Mouse (Mus musculus): ENCODE measurements around the gene Prelid1.

The Prelid1 gene

DNA sequence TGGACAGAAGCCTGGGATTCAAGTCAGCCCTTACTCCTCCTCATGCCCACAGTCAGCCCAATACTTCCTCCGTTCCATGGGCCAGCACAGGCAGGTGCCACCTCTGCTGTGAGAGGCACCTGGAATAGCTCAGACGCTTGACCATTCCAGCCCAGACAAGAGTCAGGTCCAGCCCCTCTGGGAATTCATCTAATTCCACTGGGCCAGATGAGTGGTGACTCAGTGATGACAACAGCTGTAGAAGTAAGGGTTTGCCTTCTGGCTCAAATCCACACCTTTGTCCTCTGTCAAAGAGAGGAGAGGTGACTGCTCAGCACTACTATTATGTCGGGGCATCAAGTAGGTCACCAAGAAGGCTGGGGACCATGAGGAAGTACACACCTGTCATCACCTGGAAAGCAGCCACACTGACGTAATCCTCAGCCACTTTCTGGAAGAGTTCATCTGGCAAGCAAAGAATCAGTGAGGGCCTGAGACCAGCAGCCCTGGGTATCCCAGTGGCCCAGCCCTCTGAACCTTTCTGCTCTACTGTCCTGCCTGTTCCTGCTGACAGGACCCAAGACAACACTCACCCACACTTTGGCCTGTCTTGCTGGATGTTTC lies at the start of gene Prelid1:
Gene Prelid1 (plus strand): TSS at position 570 of the 603 bp plus-strand sequence.
- DNase-seq (ENCODE audit: low spot score in 2 of 2), result no peak

DNA sequence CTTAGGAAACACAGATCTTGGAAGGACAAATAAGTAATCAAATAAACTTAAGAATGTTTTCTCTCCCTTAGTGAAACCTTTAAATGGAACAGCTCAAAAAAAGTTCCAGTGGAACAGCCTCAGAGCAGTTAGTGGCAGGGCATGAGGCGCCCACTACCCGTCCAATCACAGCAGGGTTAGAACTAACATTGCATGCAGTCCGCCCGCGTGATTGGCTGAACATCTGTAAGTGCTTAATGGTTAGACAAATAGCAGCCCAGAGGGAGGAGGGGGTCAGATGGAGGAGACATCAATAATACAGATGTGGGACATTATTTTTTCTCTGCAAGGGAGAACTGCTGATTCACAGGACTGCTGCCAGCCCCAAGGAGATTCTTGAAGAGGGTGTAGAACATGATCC lies 43.1 kb upstream of the Prelid1 start:
- DNase-seq (ENCODE audit: low spot score in 2 of 2), result no peak

DNA sequence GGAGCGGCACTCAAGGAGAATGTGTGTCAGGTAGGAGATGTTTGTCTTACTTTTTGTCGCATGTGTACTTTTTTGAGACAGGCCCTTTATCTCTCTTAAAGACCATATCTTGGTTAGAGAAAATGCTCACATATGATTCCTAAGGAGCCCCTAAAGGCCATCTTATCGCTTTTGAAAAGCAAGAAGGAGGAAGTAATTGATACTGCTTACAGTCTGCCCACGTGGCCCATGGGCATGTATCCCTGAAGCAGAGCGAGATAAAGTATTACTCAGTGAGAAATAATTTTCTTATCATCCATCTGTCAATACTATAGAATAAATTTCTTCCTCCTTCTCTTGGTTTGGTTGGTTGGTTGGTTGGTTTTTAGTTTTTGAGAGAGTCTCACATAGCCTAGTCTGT lies 42.7 kb upstream of the Prelid1 start:
- no peak for DNase-seq (ENCODE audit: low spot score in 2 of 2)

DNA sequence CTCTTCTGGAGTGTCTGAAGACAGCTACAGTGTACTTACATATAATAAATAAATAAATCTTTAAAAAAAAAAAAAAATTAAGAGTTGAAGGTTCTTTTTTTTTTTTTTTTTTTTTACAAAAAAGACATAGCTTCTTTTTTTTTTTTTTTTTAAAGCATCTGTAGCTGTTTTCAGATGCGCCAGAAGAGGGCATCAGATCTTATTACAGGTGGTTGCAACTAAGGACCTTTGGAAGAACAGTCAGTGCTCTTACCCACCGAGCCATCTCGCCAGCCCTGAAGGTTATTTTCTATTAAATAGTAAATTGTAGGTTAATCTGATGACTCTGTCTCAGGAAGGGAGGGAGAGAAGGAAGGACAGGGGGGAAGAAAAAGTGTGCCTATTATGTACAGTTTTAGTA lies 31.4 kb upstream of the Prelid1 start:
- no peak for DNase-seq (ENCODE audit: low spot score in 2 of 2)

DNA sequence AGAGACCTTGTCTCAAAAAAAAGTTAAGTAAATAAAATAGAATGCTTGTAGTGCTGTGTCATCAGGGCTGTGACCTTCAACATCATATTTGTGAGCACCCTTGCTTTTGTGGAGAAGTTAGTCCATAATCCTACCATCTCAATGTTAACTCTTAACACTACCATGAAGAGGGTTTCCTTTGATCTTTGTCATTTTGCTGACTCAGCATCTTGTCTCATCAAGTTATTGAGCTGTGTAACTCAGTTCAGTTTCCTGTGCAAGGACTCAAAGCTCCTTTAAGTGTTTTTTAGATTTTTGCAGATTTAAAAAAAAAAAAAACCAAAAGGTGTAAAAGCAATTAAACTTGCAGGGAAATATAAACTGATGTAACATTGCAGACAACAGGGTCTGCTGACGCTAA lies 23.5 kb upstream of the Prelid1 start:
- DNase-seq (ENCODE audit: low spot score in 2 of 2), result no peak

DNA sequence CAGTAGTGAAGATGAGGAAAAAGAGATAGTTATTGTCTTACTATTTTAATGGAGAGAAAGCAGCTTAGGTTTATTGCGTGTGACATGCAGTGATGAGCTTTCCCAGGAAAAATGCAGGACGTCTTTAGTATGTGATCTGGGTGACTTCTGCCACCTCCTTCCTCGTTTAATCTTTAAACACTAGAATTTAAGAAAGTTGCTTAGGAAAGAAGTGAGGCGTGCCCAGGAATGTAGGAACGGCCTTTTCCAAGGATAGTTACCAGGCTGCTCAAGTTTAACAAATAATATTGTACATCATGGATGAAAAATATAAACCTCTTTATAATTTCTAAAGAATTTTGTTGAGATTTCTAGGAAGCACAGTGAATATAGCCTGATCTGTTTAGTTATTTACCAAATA lies 19.4 kb upstream of the Prelid1 start:
- DNase-seq (ENCODE audit: low spot score in 2 of 2), result no peak

GRCm38 (mm10) chr13:55312028-55312630 lies 8.2 kb upstream of the Prelid1 start:
- DNase-seq (ENCODE audit: low spot score in 2 of 2), result no peak

GRCm38 (mm10) chr13:55313051-55313450 lies 7.2 kb upstream of the Prelid1 start:
- DNase-seq (ENCODE audit: low spot score in 2 of 2), result no peak

- no peak for DNase-seq (ENCODE audit: low spot score in 2 of 2)
These were observed 5.3 kb upstream of the Prelid1 start for GRCm38 (mm10) chr13:55314891-55315412.

- no peak for DNase-seq (ENCODE audit: low spot score in 2 of 2)
These were observed 1.9 kb upstream of the Prelid1 start for GRCm38 (mm10) chr13:55318351-55318750.

DNA sequence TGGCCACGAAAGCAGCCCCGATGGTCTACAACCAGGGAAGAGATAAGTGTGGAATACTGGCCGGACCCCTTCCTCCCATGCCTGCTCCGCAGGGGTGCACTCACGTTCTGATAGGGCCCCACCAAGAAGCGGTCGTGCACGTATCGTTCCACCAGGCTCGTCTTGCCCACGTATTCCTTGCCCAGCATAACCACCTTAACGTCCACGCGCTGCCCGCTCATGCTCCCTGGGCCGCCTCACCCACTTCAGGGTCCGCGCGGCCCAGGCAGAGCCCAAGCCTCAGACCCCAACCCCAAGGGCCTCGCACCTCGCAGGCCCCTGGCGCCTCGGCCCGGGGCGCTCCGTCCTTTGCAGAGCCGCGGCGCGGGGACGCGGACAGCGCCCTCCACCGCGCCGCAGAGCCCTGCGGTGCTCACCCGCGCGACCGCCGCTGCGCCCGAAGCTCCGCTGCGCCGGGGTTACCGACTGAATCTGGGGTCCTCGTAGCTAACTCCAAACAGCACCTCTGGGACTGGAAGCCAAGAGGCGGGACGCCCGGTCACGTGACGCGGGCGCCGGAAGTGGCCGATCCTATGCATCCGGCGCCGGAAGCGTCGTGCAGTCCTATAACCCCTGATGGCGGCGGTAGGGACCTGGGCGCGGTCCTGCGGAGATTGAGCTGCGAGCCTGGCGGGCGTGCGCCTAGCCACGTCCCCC lies 1.3 kb downstream of the Prelid1 start, which contains the start of gene Rab24:
Gene Rab24 (minus strand): TSS at position 513 of the 696 bp plus-strand sequence.
- DNase-seq (ENCODE audit: low spot score in 2 of 2), result peak; percentile 85 to 89

DNA sequence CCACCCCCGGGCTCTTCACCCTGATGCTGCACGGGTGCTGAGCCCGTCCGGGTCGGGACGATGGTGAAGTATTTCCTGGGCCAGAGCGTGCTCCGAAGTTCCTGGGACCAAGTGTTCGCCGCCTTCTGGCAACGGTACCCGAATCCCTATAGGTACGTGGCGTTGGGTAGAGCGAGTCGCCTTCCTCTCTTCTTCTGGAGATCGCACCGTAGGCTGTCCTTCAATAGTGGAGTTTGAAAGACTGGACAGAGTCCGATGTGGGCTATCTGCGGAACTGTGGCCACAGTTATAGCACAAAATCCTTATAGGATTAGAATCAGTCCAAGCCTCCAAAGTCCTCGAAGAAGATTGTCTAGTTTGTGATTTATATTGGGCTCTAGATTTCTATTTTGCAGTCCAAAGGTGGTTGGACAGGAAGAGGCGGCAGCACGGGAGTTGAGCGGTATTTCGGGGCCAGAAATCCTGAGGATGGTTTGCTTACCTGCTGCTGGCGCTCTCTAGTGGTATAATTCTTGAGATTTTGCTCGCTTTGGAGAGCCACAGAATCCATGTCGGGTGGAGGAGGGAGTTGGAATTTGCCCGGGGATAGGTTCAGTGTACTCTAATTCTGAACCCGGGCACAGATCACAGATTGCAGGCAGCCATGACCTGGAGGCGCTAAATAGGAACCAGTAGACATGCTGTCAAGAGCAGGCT lies 2.0 kb downstream of the Prelid1 start:
- DNase-seq (ENCODE audit: low spot score in 2 of 2), result peak in 1 of 2 experiments; percentile 47

- no peak for DNase-seq (ENCODE audit: low spot score in 2 of 2)
These were observed 5.3 kb downstream of the Prelid1 start for GRCm38 (mm10) chr13:55325596-55325995.

DNA sequence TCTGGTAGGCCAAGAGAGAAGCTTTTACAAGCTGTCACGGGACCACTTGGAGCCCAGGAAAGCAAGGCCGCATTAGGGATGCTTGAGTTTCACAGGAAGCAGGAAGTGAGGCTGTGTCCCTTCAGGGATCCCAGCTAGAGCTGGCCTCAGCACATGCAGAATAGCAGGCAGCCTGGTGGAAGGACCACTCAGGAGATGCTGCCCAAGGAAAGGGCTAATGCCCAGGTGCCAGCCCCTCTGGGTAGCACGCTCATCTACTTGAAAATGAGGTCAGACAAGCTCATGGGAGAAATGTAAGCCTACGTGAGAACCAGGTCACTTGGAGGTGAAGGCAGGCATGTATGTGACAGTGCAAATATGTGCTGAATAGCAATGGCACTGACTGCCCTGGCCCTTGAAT lies 6.9 kb downstream of the Prelid1 start:
- DNase-seq (ENCODE audit: low spot score in 2 of 2), result no peak

GRCm38 (mm10) chr13:55327633-55328032 lies 7.3 kb downstream of the Prelid1 start:
- DNase-seq (ENCODE audit: low spot score in 2 of 2), result peak; percentile 80 to 88

- DNase-seq (ENCODE audit: low spot score in 2 of 2), result no peak
These were observed 7.9 kb downstream of the Prelid1 start for GRCm38 (mm10) chr13:55328171-55328570.

- DNase-seq (ENCODE audit: low spot score in 2 of 2), result no peak
These were observed 8.3 kb downstream of the Prelid1 start for GRCm38 (mm10) chr13:55328641-55329040.

- peak in 1 of 2 experiments; percentile 46 for DNase-seq (ENCODE audit: low spot score in 2 of 2)
These were observed 8.9 kb downstream of the Prelid1 start for GRCm38 (mm10) chr13:55329109-55329682.

GRCm38 (mm10) chr13:55329683-55330566 lies 9.6 kb downstream of the Prelid1 start, which contains the start of gene Mxd3:
Mxd3 (minus strand) TSS chr13:55329823.
- DNase-seq (ENCODE audit: low spot score in 2 of 2), result peak; percentile 85 to 88

DNA sequence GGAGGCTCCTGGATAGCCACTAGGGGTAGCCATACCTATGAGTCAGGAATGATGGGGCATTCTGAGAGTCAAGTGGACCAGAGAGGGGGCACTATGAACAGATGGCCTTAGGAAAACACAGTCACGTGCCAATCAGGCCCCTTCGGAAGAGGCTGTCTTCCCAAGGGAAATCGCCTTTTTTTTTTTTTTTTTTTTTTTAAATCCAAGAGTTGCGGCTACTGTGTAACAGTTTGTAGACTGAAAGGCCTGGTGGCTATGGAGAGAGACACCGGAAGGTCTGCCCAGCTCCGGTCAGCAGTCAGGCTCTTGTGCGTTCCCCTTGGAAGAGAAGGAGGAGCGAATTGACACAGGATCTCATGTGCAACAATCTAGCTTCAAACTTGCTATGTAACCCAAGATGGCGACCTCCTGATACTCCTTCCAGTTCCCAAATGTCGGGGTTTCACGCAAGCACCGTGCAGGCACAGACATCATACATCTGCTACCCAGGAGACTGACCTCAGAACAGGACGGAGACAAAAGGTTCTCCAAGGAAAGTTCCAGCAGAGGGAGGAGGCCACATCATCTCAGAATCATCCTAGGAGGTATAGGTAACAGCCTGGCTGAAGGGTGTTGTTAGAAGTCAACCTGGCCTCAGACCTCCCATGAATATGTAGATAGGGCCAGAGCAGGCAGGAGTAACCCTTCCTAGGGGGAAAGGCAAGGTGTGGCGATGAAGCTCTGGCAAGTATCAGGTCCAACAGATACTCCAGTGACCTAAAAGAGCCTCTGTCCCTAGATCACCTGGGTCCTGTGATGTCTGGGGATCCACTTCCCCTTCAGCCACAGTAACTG lies 10.5 kb downstream of the Prelid1 start:
- no peak for DNase-seq (ENCODE audit: low spot score in 2 of 2)
